Mouse (Mus musculus): ENCODE measurements around the gene Abhd8.

Gene Abhd8

GRCm38 (mm10) chr8:71477196-71477845 lies 13.9 kb upstream of the Abhd8 start:
- DNase-seq (ENCODE audit: low spot score in 2 of 2), result no peak

- peak; percentile 77 to 81 for DNase-seq (ENCODE audit: low spot score in 2 of 2)
Observed at GRCm38 (mm10) chr8:71476099-71476940, 12.9 kb upstream of the Abhd8 start.

- no peak for DNase-seq (ENCODE audit: low spot score in 2 of 2)
Observed at GRCm38 (mm10) chr8:71475702-71476075, 12.2 kb upstream of the Abhd8 start.

- no peak for DNase-seq (ENCODE audit: low spot score in 2 of 2)
Observed at GRCm38 (mm10) chr8:71474785-71475701, 11.6 kb upstream of the Abhd8 start.

- no peak for DNase-seq (ENCODE audit: low spot score in 2 of 2)
Observed at GRCm38 (mm10) chr8:71474344-71474743, 10.9 kb upstream of the Abhd8 start.

GRCm38 (mm10) chr8:71472601-71473386 lies 9.3 kb upstream of the Abhd8 start:
- no peak for DNase-seq (ENCODE audit: low spot score in 2 of 2)

GRCm38 (mm10) chr8:71471861-71472260 lies 8.4 kb upstream of the Abhd8 start:
- no peak for DNase-seq (ENCODE audit: low spot score in 2 of 2)

- no peak for DNase-seq (ENCODE audit: low spot score in 2 of 2)
Observed at GRCm38 (mm10) chr8:71470913-71471255, 7.4 kb upstream of the Abhd8 start.

- DNase-seq (ENCODE audit: low spot score in 2 of 2), result no peak
Observed at GRCm38 (mm10) chr8:71470146-71470912, 6.9 kb upstream of the Abhd8 start.

GRCm38 (mm10) chr8:71469411-71469810 lies 6.0 kb upstream of the Abhd8 start:
- DNase-seq (ENCODE audit: low spot score in 2 of 2), result peak in 1 of 2 experiments; percentile 50

- DNase-seq (ENCODE audit: low spot score in 2 of 2), result peak; percentile 96
Observed at GRCm38 (mm10) chr8:71468916-71469315, 5.5 kb upstream of the Abhd8 start, which contains the start of gene Dda1. TSS of gene Dda1 (plus strand) at chr8:71469199.

- DNase-seq (ENCODE audit: low spot score in 2 of 2), result no peak
Observed at GRCm38 (mm10) chr8:71468001-71468400, 4.5 kb upstream of the Abhd8 start.

GRCm38 (mm10) chr8:71467201-71467600 lies 3.7 kb upstream of the Abhd8 start:
- DNase-seq (ENCODE audit: low spot score in 2 of 2), result no peak

GRCm38 (mm10) chr8:71466198-71466597 lies 2.7 kb upstream of the Abhd8 start:
- DNase-seq (ENCODE audit: low spot score in 2 of 2), result no peak

- DNase-seq (ENCODE audit: low spot score in 2 of 2), result no peak
Observed at GRCm38 (mm10) chr8:71465733-71466132, 2.3 kb upstream of the Abhd8 start.

GRCm38 (mm10) chr8:71464513-71465500 lies 1.4 kb upstream of the Abhd8 start, which contains the start of gene Mrpl34:
TSS of gene Mrpl34 (plus strand) at chr8:71464959.
- peak; percentile 97 to 98 for DNase-seq (ENCODE audit: low spot score in 2 of 2)

GRCm38 (mm10) chr8:71462786-71463185 lies 669 bp downstream of the Abhd8 start:
- no peak for DNase-seq (ENCODE audit: low spot score in 2 of 2)

- no peak for DNase-seq (ENCODE audit: low spot score in 2 of 2)
Observed at GRCm38 (mm10) chr8:71462191-71462590, 1.3 kb downstream of the Abhd8 start.

- DNase-seq (ENCODE audit: low spot score in 2 of 2), result no peak
Observed at GRCm38 (mm10) chr8:71461152-71461840, 2.2 kb downstream of the Abhd8 start.

Measured in urinary bladder, postnatal 4 days (tissue).